Mouse (Mus musculus) liver, embryonic 16.5 days (tissue): Measurements from ENCODE around the gene Rprd1b. TPM values are rescaled to one million over a fixed set of nuclear protein-coding genes. Genes with fewer than 3 reads are reported as not detected.
A peak's percentile ranks its signal among the peaks of the same experiment; 100 is the strongest.

ENCODE experiments used
- ATAC-seq: fragments of 200-750 bp; cut with Nextera tagmentation; 2 replicates; pipeline ENCODE4 v1.8.0; 2017; ENCODE audit warnings: low read depth, mild to moderate bottlenecking, moderate number of reproducible peaks, moderate library complexity
- H3K27ac ChIP-seq: fragments of 300-500 bp; sonication (generic); 2 replicates; pipeline ENCODE4 v1.5.1; 2014; ENCODE audit warnings: mild to moderate bottlenecking, low read length
- H3K27me3 ChIP-seq: fragments of 300-500 bp; sonication (generic); 2 replicates; pipeline ENCODE4 v1.6.1; 2014; ENCODE audit warnings: low read depth, low read length, mixed read lengths; ENCODE audit not compliant: control insufficient read depth, insufficient read depth
- H3K36me3 ChIP-seq: fragments of 300-500 bp; sonication (generic); 2 replicates; pipeline ENCODE4 v1.6.1; 2014; ENCODE audit warnings: mild to moderate bottlenecking; ENCODE audit not compliant: control insufficient read depth, insufficient read depth
- H3K4me1 ChIP-seq: fragments of 300-500 bp; sonication (generic); 2 replicates; pipeline ENCODE4 v1.6.1; 2014; ENCODE audit warnings: low read depth, low read length, mixed read lengths; ENCODE audit not compliant: control insufficient read depth
- H3K4me2 ChIP-seq: fragments of 300-500 bp; sonication (generic); 2 replicates; pipeline ENCODE4 v1.6.1; 2014; ENCODE audit warnings: low read depth, low read length, mixed read lengths
- H3K4me3 ChIP-seq: fragments of 300-500 bp; sonication (generic); 2 replicates; pipeline ENCODE4 v1.5.1; 2014; ENCODE audit warnings: low read depth, mild to moderate bottlenecking, low read length
- H3K9ac ChIP-seq: fragments of 300-500 bp; sonication (generic); 2 replicates; pipeline ENCODE4 v1.6.1; 2014; ENCODE audit warnings: low read depth, low read length
- H3K9me3 ChIP-seq: fragments of 300-500 bp; sonication (generic); replicated peaks from 2 replicates; pipeline ENCODE4 v1.6.1; 2016; ENCODE audit warnings: low read length; ENCODE audit not compliant: control insufficient read depth
- WGBS: fragments of 180-500 bp; shearing (Covaris S2); extraction: QIAGEN DNeasy Blood & Tissue Kit; methylation state at CpG from one replicate; pipeline ENCODE4 v1.1.7; 2014; ENCODE audit not compliant: insufficient replicate concordance; 5-methylcytosine and 5-hydroxymethylcytosine counted together
- polyA plus RNA-seq: library from polyadenylated mRNA; unstranded; fragments of >200 nt; fragmentation: Nextera tagmentation; extraction: Ambion mirVana; gene quantifications from 2 replicates; pipeline ENCODE4 v1.2.1, GENCODE M21; 2015

Rprd1b gene
- polyA plus RNA-seq, 1 experiment from 2014 or later = 25.1 TPM

- H3K4me1 ChIP-seq = peaks cover 43% of the 10 kb centered on the region
- WGBS = 78% methylated on average over 3 of the region's 3 CpGs
- H3K4me2 ChIP-seq = no peak overlapping the region
Measured at GRCm38 (mm10) chr2:158115838-158116453, 87.6 kb downstream of the Rprd1b start.

GRCm38 (mm10) chr2:158116653-158117052, 88.4 kb downstream of the Rprd1b start:
- no peak overlapping the region for H3K9ac ChIP-seq
- H3K4me2 ChIP-seq = no peak overlapping the region
- no peaks in the 10 kb centered on the region for H3K9me3 ChIP-seq
- 18% methylated on average over 6 of the region's 6 CpGs for WGBS
- no peak for ATAC-seq
- peaks cover 37% of the 10 kb centered on the region for H3K36me3 ChIP-seq
- peaks cover 43% of the 10 kb centered on the region for H3K4me1 ChIP-seq
- no peaks in the 10 kb centered on the region for H3K27me3 ChIP-seq
- no peak overlapping the region for H3K4me3 ChIP-seq
- no peak overlapping the region for H3K27ac ChIP-seq

More at GRCm38 (mm10) chr2:158115838-158116453, 87.6 kb downstream of the Rprd1b start:
- H3K36me3 ChIP-seq = peaks cover 36% of the 10 kb centered on the region
- H3K9ac ChIP-seq = no peak overlapping the region
- H3K27me3 ChIP-seq = no peaks in the 10 kb centered on the region
- no peaks in the 10 kb centered on the region for H3K9me3 ChIP-seq
- H3K4me3 ChIP-seq = no peak overlapping the region
- ATAC-seq = no peak
- no peak overlapping the region; the same call in 1 of the 2 replicates for H3K27ac ChIP-seq

GRCm38 (mm10) chr2:158119145-158119544, 90.8 kb downstream of the Rprd1b start:
- Histone ChIP-seq H3K4me1 (peaks cover 29% of the 10 kb centered on the region), H3K4me3 (no peak overlapping the region), H3K9me3 (no peaks in the 10 kb centered on the region), H3K27me3 (no peaks in the 10 kb centered on the region), H3K4me2 (no peak overlapping the region), H3K9ac (no peak overlapping the region), H3K36me3 (peaks cover 62% of the 10 kb centered on the region), H3K27ac (no peak overlapping the region)
- 33% methylated on average over 4 of the region's 4 CpGs for WGBS
- peak; percentile 24; the same call in 1 of the 2 replicates for ATAC-seq

GRCm38 (mm10) chr2:158120211-158120610, 91.9 kb downstream of the Rprd1b start:
- no peaks in the 10 kb centered on the region for H3K9me3 ChIP-seq
- no peak overlapping the region for H3K4me3 ChIP-seq
- peaks cover 20% of the 10 kb centered on the region for H3K4me1 ChIP-seq
- no peak overlapping the region for H3K9ac ChIP-seq
- no peaks in the 10 kb centered on the region for H3K27me3 ChIP-seq
- H3K27ac ChIP-seq = no peak overlapping the region
- WGBS = 81% methylated on average over 8 of the region's 8 CpGs
- H3K4me2 ChIP-seq = no peak overlapping the region
- ATAC-seq = no peak
- peaks cover 71% of the 10 kb centered on the region for H3K36me3 ChIP-seq

- Histone ChIP-seq H3K9me3 (0 out of 2 replicates have a peak, but pooled peaks cover 1% of the 10 kb centered on the region), H3K9ac (no peak overlapping the region), H3K27me3 (no peaks in the 10 kb centered on the region), H3K4me3 (no peak overlapping the region), H3K36me3 (peaks cover 77% of the 10 kb centered on the region), H3K4me1 (peaks cover 20% of the 10 kb centered on the region), H3K4me2 (no peak overlapping the region), H3K27ac (no peak overlapping the region)
- ATAC-seq = no peak
- WGBS = 83% methylated on average over 3 of the region's 3 CpGs
Measured at GRCm38 (mm10) chr2:158120868-158121267, 92.6 kb downstream of the Rprd1b start.

GRCm38 (mm10) chr2:158121645-158122326, 93.5 kb downstream of the Rprd1b start:
- H3K4me2 ChIP-seq = no peak overlapping the region
- peaks cover 83% of the 10 kb centered on the region for H3K36me3 ChIP-seq
- H3K4me3 ChIP-seq = no peak overlapping the region
- WGBS = 68% methylated on average over 11 of the region's 12 CpGs
- peak; percentile 47; the same call in 1 of the 2 replicates for ATAC-seq
- no peak overlapping the region for H3K9ac ChIP-seq
- H3K9me3 ChIP-seq = 0 out of 2 replicates have a peak, but pooled peaks cover 2% of the 10 kb centered on the region
- peaks cover 11% of the 10 kb centered on the region for H3K4me1 ChIP-seq
- H3K27me3 ChIP-seq = no peaks in the 10 kb centered on the region
- H3K27ac ChIP-seq = no peak overlapping the region

- H3K27me3 ChIP-seq = no peaks in the 10 kb centered on the region
- no peak overlapping the region for H3K4me3 ChIP-seq
- WGBS = 88% methylated on average over 6 of the region's 6 CpGs
- ATAC-seq = no peak
- H3K27ac ChIP-seq = no peak overlapping the region
- H3K9ac ChIP-seq = no peak overlapping the region
- no peak overlapping the region for H3K4me2 ChIP-seq
- peaks cover 83% of the 10 kb centered on the region for H3K36me3 ChIP-seq
- peaks cover 6% of the 10 kb centered on the region for H3K4me1 ChIP-seq
- 0 out of 2 replicates have a peak, but pooled peaks cover 2% of the 10 kb centered on the region for H3K9me3 ChIP-seq
Measured at GRCm38 (mm10) chr2:158122814-158123213, 94.5 kb downstream of the Rprd1b start.

- Histone ChIP-seq H3K4me3 (no peak overlapping the region), H3K27me3 (no peaks in the 10 kb centered on the region), H3K9me3 (0 out of 2 replicates have a peak, but pooled peaks cover 2% of the 10 kb centered on the region), H3K9ac (no peak overlapping the region), H3K27ac (no peak overlapping the region), H3K4me1 (peaks cover 13% of the 10 kb centered on the region), H3K36me3 (peaks cover 92% of the 10 kb centered on the region), H3K4me2 (no peak overlapping the region)
- ATAC-seq = no peak
- WGBS = 86% methylated on average over 6 of the region's 6 CpGs
Measured at GRCm38 (mm10) chr2:158127245-158127644, 98.9 kb downstream of the Rprd1b start.

GRCm38 (mm10) chr2:158127872-158128271, 99.6 kb downstream of the Rprd1b start:
- no peak for ATAC-seq
- WGBS = 86% methylated on average over 7 of the region's 7 CpGs
- Histone ChIP-seq H3K27ac (no peak overlapping the region), H3K9ac (no peak overlapping the region), H3K27me3 (no peaks in the 10 kb centered on the region), H3K4me1 (peaks cover 13% of the 10 kb centered on the region), H3K9me3 (0 out of 2 replicates have a peak, but pooled peaks cover 2% of the 10 kb centered on the region), H3K36me3 (peaks cover 92% of the 10 kb centered on the region), H3K4me2 (no peak overlapping the region), H3K4me3 (no peak overlapping the region)
